Mouse (Mus musculus): ENCODE measurements around the gene Rnf214.
"Not testable (repeated sequence)": the region's sequence is repeated elsewhere in the genome, so short reads cannot be mapped to it uniquely, and the experiment has no call there.

Gene Rnf214

GRCm38 (mm10) chr9:45850528-45851155 lies 56.1 kb downstream of the Rnf214 start:
- DNase-seq (ENCODE audit: low spot score), result no peak

- DNase-seq (ENCODE audit: low spot score), result peak; percentile 57
These were observed 56.9 kb downstream of the Rnf214 start for GRCm38 (mm10) chr9:45849528-45850408.

- DNase-seq (ENCODE audit: low spot score), result peak; percentile 33
These were observed 59.7 kb downstream of the Rnf214 start for GRCm38 (mm10) chr9:45846891-45847460.

- not testable (repeated sequence) for DNase-seq (ENCODE audit: low spot score)
These were observed 60.5 kb downstream of the Rnf214 start for GRCm38 (mm10) chr9:45846176-45846575.

- no peak for DNase-seq (ENCODE audit: low spot score)
These were observed 61.2 kb downstream of the Rnf214 start for GRCm38 (mm10) chr9:45845541-45845940.

- no peak for DNase-seq (ENCODE audit: low spot score)
These were observed 62.9 kb downstream of the Rnf214 start for GRCm38 (mm10) chr9:45843780-45844179.

- DNase-seq (ENCODE audit: low spot score), result no peak
These were observed 63.7 kb downstream of the Rnf214 start for GRCm38 (mm10) chr9:45843007-45843406.

- DNase-seq (ENCODE audit: low spot score), result no peak
These were observed 65.3 kb downstream of the Rnf214 start for GRCm38 (mm10) chr9:45841458-45841857.

- DNase-seq (ENCODE audit: low spot score), result no peak
These were observed 66.4 kb downstream of the Rnf214 start for GRCm38 (mm10) chr9:45840331-45840730.

GRCm38 (mm10) chr9:45839982-45840300 lies 66.8 kb downstream of the Rnf214 start:
- no peak for DNase-seq (ENCODE audit: low spot score)

- DNase-seq (ENCODE audit: low spot score), result no peak
These were observed 67.4 kb downstream of the Rnf214 start for GRCm38 (mm10) chr9:45839139-45839981.

GRCm38 (mm10) chr9:45838434-45839138 lies 68.1 kb downstream of the Rnf214 start, which contains the start of gene Bace1:
Gene Bace1 (plus strand): TSS chr9:45838580.
- DNase-seq (ENCODE audit: low spot score), result peak; percentile 84

GRCm38 (mm10) chr9:45838069-45838433 lies 68.7 kb downstream of the Rnf214 start:
- no peak for DNase-seq (ENCODE audit: low spot score)

GRCm38 (mm10) chr9:45833461-45833860 lies 73.2 kb downstream of the Rnf214 start:
- no peak for DNase-seq (ENCODE audit: low spot score)

- DNase-seq (ENCODE audit: low spot score), result no peak
These were observed 73.8 kb downstream of the Rnf214 start for GRCm38 (mm10) chr9:45832898-45833297.

- DNase-seq (ENCODE audit: low spot score), result peak; percentile 73
These were observed 77.6 kb downstream of the Rnf214 start for GRCm38 (mm10) chr9:45829107-45829506.

GRCm38 (mm10) chr9:45828291-45828963 lies 78.3 kb downstream of the Rnf214 start, which contains the start of gene Cep164:
Gene Cep164 (minus strand): TSS chr9:45828691.
- DNase-seq (ENCODE audit: low spot score), result peak; percentile 91

GRCm38 (mm10) chr9:45827663-45828290 lies 78.9 kb downstream of the Rnf214 start:
- DNase-seq (ENCODE audit: low spot score), result peak; percentile 54

GRCm38 (mm10) chr9:45818406-45819011 lies 88.2 kb downstream of the Rnf214 start:
- no peak for DNase-seq (ENCODE audit: low spot score)

- no peak for DNase-seq (ENCODE audit: low spot score)
These were observed 91.2 kb downstream of the Rnf214 start for GRCm38 (mm10) chr9:45815525-45815924.
